Mouse (Mus musculus) granulocyte monocyte progenitor cell, adult 5-6 weeks (primary cell): ENCODE data around the gene Cyth1. TPM values are rescaled to one million over a fixed set of nuclear protein-coding genes. Genes with fewer than 3 reads are reported as not detected.

Source experiments
- total RNA-seq, 2 experiments: library from RNA; stranded (forward) in 1 of 2; stranded (reverse) in 1 of 2; fragments of 200-712, 200-1000 nt in 1 of 2; fragments of >200 nt in 1 of 2; fragmentation: Nextera tagmentation in 1 of 2; gene quantifications; 2 replicates each; pipeline ENCODE4 v1.2.3; 2014 to 2017

The Cyth1 gene
- total RNA-seq, 2 experiments from 2014 or later = 24.9 to 38.6 TPM

Other genes with a start within 250 kb of the Cyth1 start
- 0.13 TPM in 1 of 2 replicates, not detected in the other for gene Dnah17, start 118.0 kb downstream of the Cyth1 start, total RNA-seq (2014; fragmentation: Nextera tagmentation)
- not detected in 2 replicates for gene Dnah17, start 118.0 kb downstream of the Cyth1 start, total RNA-seq (2017)
- 27.6 and 28.6 TPM in 2 replicates for gene Usp36, start 41.7 kb upstream of the Cyth1 start, total RNA-seq (2014; fragmentation: Nextera tagmentation)
- 9.3 and 12.5 TPM in 2 replicates for gene Usp36, start 41.7 kb upstream of the Cyth1 start, total RNA-seq (2017)
- gene Cep295nl, start 93.9 kb upstream of the Cyth1 start, total RNA-seq (2014; fragmentation: Nextera tagmentation) = not detected in 2 replicates
- gene Cep295nl, start 93.9 kb upstream of the Cyth1 start, total RNA-seq (2017) = not detected in 2 replicates
- 1.8 and 3.5 TPM in 2 replicates for gene Timp2, start 107.1 kb upstream of the Cyth1 start, total RNA-seq (2014; fragmentation: Nextera tagmentation)
- gene Timp2, start 107.1 kb upstream of the Cyth1 start, total RNA-seq (2017) = 2.5 and 12.7 TPM in 2 replicates
- 85.3 and 107 TPM in 2 replicates for gene Lgals3bp, start 153.5 kb upstream of the Cyth1 start, total RNA-seq (2014; fragmentation: Nextera tagmentation)
- 36.0 and 44.8 TPM in 2 replicates for gene Lgals3bp, start 153.5 kb upstream of the Cyth1 start, total RNA-seq (2017)
- gene Cant1, start 170.5 kb upstream of the Cyth1 start, total RNA-seq (2014; fragmentation: Nextera tagmentation) = 29.7 and 34.6 TPM in 2 replicates
- gene Cant1, start 170.5 kb upstream of the Cyth1 start, total RNA-seq (2017) = 18.6 and 21.0 TPM in 2 replicates
- gene C1qtnf1, start 179.6 kb upstream of the Cyth1 start, total RNA-seq (2014; fragmentation: Nextera tagmentation) = not detected in 2 replicates
- not detected in 2 replicates for gene C1qtnf1, start 179.6 kb upstream of the Cyth1 start, total RNA-seq (2017)
- gene Engase, start 228.2 kb upstream of the Cyth1 start, total RNA-seq (2014; fragmentation: Nextera tagmentation) = 2.2 and 4.8 TPM in 2 replicates
- gene Engase, start 228.2 kb upstream of the Cyth1 start, total RNA-seq (2017) = 2.4 and 5.7 TPM in 2 replicates